ENCODE assay signal across 7 mouse cellular contexts in the genomic region with DNA sequence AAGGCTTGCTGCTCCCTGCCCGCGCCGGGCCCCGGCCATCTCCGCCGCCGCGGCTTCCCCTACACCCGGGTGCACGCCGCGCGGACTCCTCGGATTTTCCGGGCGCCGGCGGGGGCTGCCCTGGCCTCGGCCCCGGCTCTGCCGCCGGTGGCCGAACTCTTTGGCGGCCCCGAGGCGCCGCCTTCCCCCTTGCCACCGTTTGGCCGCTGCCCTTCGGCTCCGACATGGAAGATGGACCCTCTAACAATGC.
DNase-seq lines count a peak whose midpoint lies in the region; ATAC-seq lines count a peak whose summit lies in the region.

No protein-coding gene starts in this region.

- H3K27me3 ChIP-seq in lung, embryonic 15.5 days = peaks cover 71% of the 10 kb centered on the region
- H3K27me3 ChIP-seq in forebrain, embryonic 15.5 days = peaks cover 28% of the 10 kb centered on the region
- H3K27me3 ChIP-seq in limb, embryonic 13.5 days = peaks cover 69% of the 10 kb centered on the region
- H3K27me3 ChIP-seq in stomach, embryonic 14.5 days (ENCODE audit: control insufficient read depth, insufficient read depth, low read length) = peaks cover 27% of the 10 kb centered on the region

- 0% methylated on average over 31 of the region's 31 CpGs for WGBS in lung, embryonic 15.5 days
- under 1% methylated on average over 26 of the region's 31 CpGs for WGBS in forebrain, embryonic 15.5 days
- under 1% methylated on average over 31 of the region's 31 CpGs for WGBS in limb, embryonic 13.5 days
- under 1% methylated on average over 28 of the region's 31 CpGs for whole genome bisulfite sequencing in stomach, embryonic 14.5 days

- H3K4me2 ChIP-seq in lung, embryonic 15.5 days = peak overlapping the region; percentile 89
- peak overlapping the region; percentile 95 for H3K4me2 ChIP-seq in forebrain, embryonic 15.5 days (replicated peaks)
- H3K4me2 ChIP-seq in limb, embryonic 13.5 days (replicated peaks) = peak overlapping the region; percentile 88
- H3K4me2 ChIP-seq in stomach, embryonic 14.5 days (replicated peaks; ENCODE audit: low read depth, low read length) = peak overlapping the region; percentile 90

- peaks cover 28% of the 10 kb centered on the region for H3K4me1 ChIP-seq in lung, embryonic 15.5 days
- peaks cover 53% of the 10 kb centered on the region for H3K4me1 ChIP-seq in forebrain, embryonic 15.5 days
- peaks cover 32% of the 10 kb centered on the region for H3K4me1 ChIP-seq in limb, embryonic 13.5 days
- peaks cover 7% of the 10 kb centered on the region; the same call in 1 of the 2 replicates for H3K4me1 ChIP-seq in stomach, embryonic 14.5 days (ENCODE audit: control insufficient read depth, insufficient read depth, low read length)

- ATAC-seq in lung, embryonic 15.5 days (ENCODE audit: borderline replicate concordance, extremely low read depth, low FRiP score, low TSS enrichment) = peak; percentile 21; the same call in 1 of the 2 replicates
- ATAC-seq in forebrain, embryonic 15.5 days (replicated peaks) = no peak; the same call in 1 of the 2 replicates
- ATAC-seq in limb, embryonic 13.5 days (ENCODE audit: low FRiP score, low read depth) = 0 out of 2 replicates have a peak, but pooled peaks have one; percentile 2
- ATAC-seq in stomach, embryonic 14.5 days (ENCODE audit: insufficient number of reproducible peaks, insufficient read depth, low FRiP score, low read depth) = no peak
- ATAC-seq in inflammation-experienced regulatory T-cells, adult 6 months = no peak

- no peak for DNase-seq in lung, postnatal 14 days
- DNase-seq in embryo, embryonic 9.5 days (ENCODE audit: extremely low spot score) = no peak

- H3K36me3 ChIP-seq in lung, embryonic 15.5 days = no peaks in the 10 kb centered on the region
- no peaks in the 10 kb centered on the region for H3K36me3 ChIP-seq in forebrain, embryonic 15.5 days
- no peaks in the 10 kb centered on the region for H3K36me3 ChIP-seq in limb, embryonic 13.5 days
- H3K36me3 ChIP-seq in stomach, embryonic 14.5 days (ENCODE audit: control insufficient read depth, insufficient read depth, low read length) = no peaks in the 10 kb centered on the region

- 0 out of 2 replicates have a peak overlapping the region, but pooled peaks have one; percentile 83 for H3K27ac ChIP-seq in lung, embryonic 15.5 days
- H3K27ac ChIP-seq in forebrain, embryonic 15.5 days (replicated peaks) = peak overlapping the region; percentile 91
- H3K27ac ChIP-seq in limb, embryonic 13.5 days = no peak overlapping the region
- H3K27ac ChIP-seq in stomach, embryonic 14.5 days (ENCODE audit: low read length) = peak overlapping the region; percentile 72; the same call in 1 of the 2 replicates

- H3K4me3 ChIP-seq in lung, embryonic 15.5 days = peak overlapping the region; percentile 52
- peak overlapping the region; percentile 86 for H3K4me3 ChIP-seq in forebrain, embryonic 15.5 days
- H3K4me3 ChIP-seq in limb, embryonic 13.5 days = peak overlapping the region; percentile 75
- H3K4me3 ChIP-seq in stomach, embryonic 14.5 days (ENCODE audit: low read depth, low read length) = peak overlapping the region; percentile 66

- H3K9me3 ChIP-seq in lung, embryonic 15.5 days = no peaks in the 10 kb centered on the region
- H3K9me3 ChIP-seq in forebrain, embryonic 15.5 days = no peaks in the 10 kb centered on the region
- H3K9me3 ChIP-seq in limb, embryonic 13.5 days = no peaks in the 10 kb centered on the region
- H3K9me3 ChIP-seq in stomach, embryonic 14.5 days (ENCODE audit: control insufficient read depth, low read depth, low read length) = no peaks in the 10 kb centered on the region

- H3K9ac ChIP-seq in lung, embryonic 15.5 days = peak overlapping the region; percentile 54
- H3K9ac ChIP-seq in forebrain, embryonic 15.5 days (replicated peaks) = peak overlapping the region; percentile 91
- H3K9ac ChIP-seq in limb, embryonic 13.5 days = peak overlapping the region; percentile 76
- H3K9ac ChIP-seq in stomach, embryonic 14.5 days (replicated peaks; ENCODE audit: low read depth, low read length) = peak overlapping the region; percentile 45

Comparison
In these comparisons a context has a peak if more than half of its experiments do, and no peak if none do; other contexts are left out.
1. ATAC-seq: peak in lung, embryonic 15.5 days (single experiment) and limb, embryonic 13.5 days (single experiment); none in forebrain, embryonic 15.5 days (single experiment), stomach, embryonic 14.5 days (single experiment) and inflammation-experienced regulatory T-cells, adult 6 months (single experiment).
2. Peak in every context shown above with its lines, with median percentiles within 50 percentile points of each other: H3K4me2 ChIP-seq, H3K4me3 ChIP-seq and H3K9ac ChIP-seq.